Mouse (Mus musculus) bone marrow macrophage, adult 2 months (primary cell): ENCODE measurements around the gene Gpsm1. TPM values are rescaled to one million over a fixed set of nuclear protein-coding genes. Genes with fewer than 3 reads are reported as not detected.

Experiments
- H3K27ac ChIP-seq: 2 replicates; pipeline ENCODE4 v1.5.1; 2012; ENCODE audit warnings: low read depth, low read length; ENCODE audit not compliant: insufficient read depth
- H3K4me1 ChIP-seq: 2 replicates; pipeline ENCODE4 v1.6.1; 2012; ENCODE audit warnings: low read length; ENCODE audit not compliant: control insufficient read depth, insufficient read depth
- H3K4me3 ChIP-seq: 2 replicates; pipeline ENCODE4 v1.5.1; 2012; ENCODE audit warnings: mild to moderate bottlenecking, low read length, moderate library complexity; ENCODE audit not compliant: insufficient read depth
- CTCF ChIP-seq: IDR thresholded peaks from 2 replicates; pipeline ENCODE4 v1.5.1; 2012; ENCODE audit warnings: low read depth, mild to moderate bottlenecking, low read length, moderate library complexity
- POLR2A ChIP-seq: IDR thresholded peaks from 2 replicates; pipeline ENCODE4 v1.6.1; 2012; ENCODE audit warnings: mild to moderate bottlenecking, low read depth, low read length, borderline replicate concordance
- polyA plus RNA-seq: library from polyadenylated mRNA; stranded (reverse); fragments of >200 nt; gene quantifications from 2 replicates; pipeline ENCODE4 v1.2.4, GENCODE M21; 2012; ENCODE audit not compliant: missing spikeins, insufficient read depth, insufficient read length

Gene Gpsm1
- polyA plus RNA-seq, 1 experiment = 5.5 TPM

DNA sequence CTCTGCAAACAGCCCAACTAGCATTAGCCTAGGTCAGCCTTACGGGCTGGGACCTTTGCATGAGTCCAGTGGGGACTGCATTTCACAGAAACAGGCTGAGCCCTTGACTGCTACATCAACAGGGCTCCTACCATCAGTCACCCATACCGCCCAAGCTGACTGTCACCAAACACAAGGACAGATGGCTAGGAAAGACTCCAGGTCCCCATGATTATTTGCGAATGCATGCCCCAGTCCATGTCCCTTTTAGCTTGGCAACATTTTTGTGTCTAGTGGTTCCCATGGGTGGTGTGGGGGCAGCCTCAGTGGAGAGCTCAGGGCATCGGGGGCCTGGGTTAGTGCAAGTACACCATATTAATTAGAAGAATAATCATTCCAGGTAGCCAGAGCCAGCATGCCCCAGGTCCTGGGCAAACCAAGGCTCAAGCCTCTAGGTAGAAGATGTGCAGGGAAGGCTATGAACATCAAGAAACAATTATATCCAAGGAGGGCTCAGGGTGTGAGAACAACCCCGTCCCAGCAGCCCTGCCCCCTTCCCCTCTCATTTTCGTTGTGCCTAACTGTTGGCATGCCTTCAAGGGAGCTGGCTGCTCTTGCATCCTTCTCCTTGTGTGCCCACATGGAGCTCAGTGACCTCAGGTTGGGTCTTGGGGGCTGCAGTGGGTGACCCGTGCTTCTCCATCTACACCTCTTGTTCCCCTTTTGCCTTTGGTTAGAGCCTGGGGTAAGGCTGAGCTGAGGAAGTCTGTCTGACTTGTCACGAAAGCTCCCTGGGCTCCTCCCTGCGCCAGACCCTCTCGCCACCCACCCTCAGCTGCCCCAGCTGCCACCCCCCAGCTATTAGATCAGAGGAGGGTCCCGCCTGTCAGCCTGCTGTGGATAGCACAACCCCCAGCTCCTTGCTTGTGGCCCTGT is 38.0 kb downstream of the Gpsm1 start:
- H3K4me3 ChIP-seq = no peak overlapping the region
- no peak overlapping the region for H3K27ac ChIP-seq
- H3K4me1 ChIP-seq = peaks cover 26% of the 10 kb centered on the region
- TF ChIP-seq CTCF = no peak
- no peak for TF ChIP-seq POLR2A

GRCm38 (mm10) chr2:26354401-26354800 is 39.1 kb downstream of the Gpsm1 start:
- Histone ChIP-seq H3K27ac (no peak overlapping the region), H3K4me3 (no peak overlapping the region), H3K4me1 (peaks cover 24% of the 10 kb centered on the region)
- TF ChIP-seq CTCF = no peak
- TF ChIP-seq POLR2A = no peak

DNA sequence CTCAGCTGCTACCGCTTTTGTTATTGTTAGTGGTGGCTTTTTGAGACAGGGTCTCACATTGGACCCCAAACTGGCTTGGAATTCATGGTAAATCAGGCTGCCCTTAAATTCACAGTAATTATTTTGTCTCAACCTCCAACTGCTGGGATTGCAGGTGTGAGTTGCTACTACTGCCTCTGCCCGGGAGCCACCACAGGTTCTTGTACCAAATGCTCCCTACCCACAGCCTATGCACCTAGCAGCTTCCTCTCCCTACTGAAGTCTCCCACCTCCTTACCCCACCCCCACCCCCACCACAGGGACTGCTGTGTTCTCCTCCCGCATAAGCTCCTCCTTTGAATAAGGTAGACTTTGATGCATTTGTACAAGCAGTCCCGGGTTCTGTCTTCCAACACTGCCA is 40.9 kb downstream of the Gpsm1 start:
- no peak for TF ChIP-seq POLR2A
- TF ChIP-seq CTCF = no peak
- peaks cover 27% of the 10 kb centered on the region for H3K4me1 ChIP-seq
- no peak overlapping the region for H3K27ac ChIP-seq
- H3K4me3 ChIP-seq = no peak overlapping the region

DNA sequence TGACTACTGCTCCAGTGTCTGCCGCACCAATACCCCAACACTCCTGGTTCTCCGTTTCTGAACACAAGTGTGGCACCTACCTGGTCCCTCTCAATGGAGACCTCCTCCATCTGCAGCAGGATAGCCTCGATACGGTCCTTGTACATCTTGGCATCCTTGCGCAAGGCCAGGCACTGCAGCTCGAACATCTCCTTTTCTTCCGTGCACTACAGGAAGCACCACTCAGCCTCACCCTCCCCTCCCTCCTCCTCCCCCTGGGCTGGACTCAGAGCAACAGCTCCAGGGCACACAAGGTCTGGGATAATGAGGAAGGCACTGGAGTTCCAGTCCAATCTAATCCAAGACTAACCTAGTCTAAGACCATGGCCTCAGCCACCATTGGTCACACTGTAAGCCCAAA is 41.4 kb downstream of the Gpsm1 start:
- no peak overlapping the region for H3K4me3 ChIP-seq
- H3K4me1 ChIP-seq = peaks cover 31% of the 10 kb centered on the region
- H3K27ac ChIP-seq = no peak overlapping the region
- no peak for TF ChIP-seq POLR2A

DNA sequence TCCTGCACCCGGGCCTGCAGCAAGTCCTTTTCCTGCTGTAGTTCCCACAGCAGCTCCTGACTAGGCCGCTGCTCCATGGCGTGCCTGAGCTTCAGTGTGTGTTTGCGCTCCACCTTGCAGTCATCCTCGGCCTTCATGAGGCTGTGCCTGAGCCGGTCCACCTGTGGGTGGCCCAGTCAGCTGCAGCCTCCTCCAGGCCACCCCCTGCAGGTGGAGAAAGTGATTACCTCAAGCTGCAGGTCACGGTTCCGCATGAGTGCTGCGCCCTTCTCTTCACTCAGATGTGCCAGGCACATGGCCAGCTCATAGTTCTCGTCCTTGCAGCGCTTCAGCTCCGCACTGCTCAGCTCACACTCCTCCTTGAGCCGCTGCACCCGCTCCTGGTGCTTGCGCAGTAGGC is 42.2 kb downstream of the Gpsm1 start:
- Histone ChIP-seq H3K4me3 (no peak overlapping the region), H3K27ac (no peak overlapping the region), H3K4me1 (peaks cover 31% of the 10 kb centered on the region)
- no peak for TF ChIP-seq CTCF
- TF ChIP-seq POLR2A = no peak

GRCm38 (mm10) chr2:26358667-26359320 is 43.5 kb downstream of the Gpsm1 start:
- H3K4me3 ChIP-seq = 0 out of 2 replicates have a peak overlapping the region, but pooled peaks have one; percentile 77
- no peak overlapping the region for H3K27ac ChIP-seq
- TF ChIP-seq CTCF (no peak), POLR2A (no peak)
- peaks cover 26% of the 10 kb centered on the region for H3K4me1 ChIP-seq

DNA sequence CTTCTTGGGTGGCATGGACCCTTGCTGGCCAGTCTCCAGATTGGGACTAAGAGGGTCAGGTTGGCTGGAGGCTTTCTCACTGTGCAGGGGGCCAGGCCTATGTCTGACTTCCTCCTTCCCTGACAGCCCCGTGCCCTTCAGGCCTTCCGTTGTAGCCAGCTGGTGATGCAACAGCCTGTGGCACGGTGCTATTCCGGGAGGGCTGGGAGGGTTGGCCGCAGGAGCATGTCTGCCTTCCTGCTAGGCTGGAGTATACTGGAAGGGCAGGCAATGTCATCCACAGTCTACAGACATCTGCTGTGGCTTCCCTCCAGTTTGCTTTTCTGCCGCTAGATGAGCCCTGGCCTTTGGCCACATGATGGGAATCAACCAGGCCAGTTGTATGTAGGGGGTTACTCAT is 44.7 kb downstream of the Gpsm1 start:
- H3K4me1 ChIP-seq = peaks cover 26% of the 10 kb centered on the region
- peak overlapping the region; percentile 77 for H3K4me3 ChIP-seq
- no peak for TF ChIP-seq CTCF
- no peak for TF ChIP-seq POLR2A
- H3K27ac ChIP-seq = peak overlapping the region; percentile 77

GRCm38 (mm10) chr2:26360772-26361171 is 45.5 kb downstream of the Gpsm1 start, which contains the start of gene Card9:
Card9 (minus strand) TSS chr2:26360918.
- H3K4me1 ChIP-seq = peaks cover 26% of the 10 kb centered on the region
- H3K4me3 ChIP-seq = peak within 1 kb of the TSS; percentile 77
- H3K27ac ChIP-seq = peak within 1 kb of the TSS; percentile 77
- TF ChIP-seq CTCF (no peak), POLR2A (no peak)

- Histone ChIP-seq H3K27ac (no peak overlapping the region), H3K4me1 (peaks cover 17% of the 10 kb centered on the region), H3K4me3 (no peak overlapping the region)
- no peak for TF ChIP-seq POLR2A
- no peak for TF ChIP-seq CTCF
Observed at GRCm38 (mm10) chr2:26362991-26363390, 47.7 kb downstream of the Gpsm1 start.

GRCm38 (mm10) chr2:26363481-26363880 is 48.2 kb downstream of the Gpsm1 start:
- H3K27ac ChIP-seq = no peak overlapping the region
- no peak for TF ChIP-seq CTCF
- no peak for TF ChIP-seq POLR2A

More at GRCm38 (mm10) chr2:26363481-26363880, 48.2 kb downstream of the Gpsm1 start:
- peaks cover 17% of the 10 kb centered on the region for H3K4me1 ChIP-seq
- H3K4me3 ChIP-seq = no peak overlapping the region
